Mouse (Mus musculus) G1E (cell line): ENCODE results near the gene Gm17428. TPM values are rescaled to one million over a fixed set of nuclear protein-coding genes. Genes with fewer than 3 reads are reported as not detected.
"Not testable (repeated sequence)": the region's sequence is repeated elsewhere in the genome, so short reads cannot be mapped to it uniquely, and the experiment has no call there.

Experiments used
- ATAC-seq: 2 replicates; pipeline ENCODE4 v1.8.0; 2016; ENCODE audit warnings: mild to moderate bottlenecking; ENCODE audit not compliant: insufficient number of reproducible peaks, poor library complexity, low FRiP score, severe bottlenecking; ENCODE audit errors: extremely low read depth
- DNase-seq: peaks from one replicate; pipeline ENCODE4 v3.0.0; 2012; ENCODE audit warnings: low spot score
- H3K27me3 ChIP-seq: 2 replicates; pipeline ENCODE4 v1.6.1; 2012; ENCODE audit warnings: mild to moderate bottlenecking, low read length, inconsistent platforms; ENCODE audit not compliant: insufficient read depth
- H3K36me3 ChIP-seq: replicated peaks from 2 replicates; pipeline ENCODE3; 2012; ENCODE audit warnings: mild to moderate bottlenecking, inconsistent platforms
- H3K4me1 ChIP-seq: 2 replicates; pipeline ENCODE4 v1.6.1; 2012; ENCODE audit warnings: low read depth, low read length, inconsistent platforms, mixed read lengths; ENCODE audit not compliant: insufficient read depth
- H3K4me3 ChIP-seq: 2 replicates; pipeline ENCODE4 v1.5.1; 2012; ENCODE audit warnings: low read depth, mild to moderate bottlenecking, inconsistent platforms, low read length, moderate library complexity, mixed read lengths
- H3K9me3 ChIP-seq: replicated peaks from 2 replicates; pipeline ENCODE4 v1.6.1; 2012; ENCODE audit warnings: inconsistent platforms
- CTCF ChIP-seq: IDR thresholded peaks from 2 replicates; pipeline ENCODE4 v1.5.1; 2012; ENCODE audit warnings: low read depth, low read length, inconsistent platforms, mixed read lengths
- GATA1 ChIP-seq: IDR thresholded peaks from 2 replicates; pipeline ENCODE4 v1.6.1; 2012; ENCODE audit warnings: borderline replicate concordance, low read length, inconsistent platforms, mixed read lengths
- GATA2 ChIP-seq: IDR thresholded peaks from 2 replicates; pipeline ENCODE4 v1.6.1; 2012; ENCODE audit warnings: low read depth, low read length, inconsistent platforms, borderline replicate concordance
- POLR2AphosphoS5 ChIP-seq: IDR thresholded peaks from 2 replicates; pipeline ENCODE4 v1.6.1; 2012; ENCODE audit warnings: low read depth, low read length, inconsistent platforms; ENCODE audit not compliant: insufficient replicate concordance
- TAL1 ChIP-seq: conservative IDR thresholded peaks from 2 replicates; pipeline ENCODE4 v1.6.1; 2012; ENCODE audit warnings: low read depth, low read length, inconsistent platforms, mixed read lengths
- polyA plus RNA-seq: library from polyadenylated mRNA; stranded (reverse); fragments of >175 nt; gene quantifications from 2 replicates; pipeline ENCODE4 v1.2.3, GENCODE M21; 2012
- total RNA-seq, 2 experiments: library from RNA; stranded (forward) in 1 of 2; stranded (reverse) in 1 of 2; fragments of 200-1000 nt in 1 of 2; fragments of >200 nt in 1 of 2; fragmentation: Nextera tagmentation in 1 of 2; gene quantifications; 2 replicates each; pipeline ENCODE4 v1.2.3; 2014 to 2017

Gene Gm17428
- total and polyA plus RNA-seq, 3 experiments = not detected

DNA sequence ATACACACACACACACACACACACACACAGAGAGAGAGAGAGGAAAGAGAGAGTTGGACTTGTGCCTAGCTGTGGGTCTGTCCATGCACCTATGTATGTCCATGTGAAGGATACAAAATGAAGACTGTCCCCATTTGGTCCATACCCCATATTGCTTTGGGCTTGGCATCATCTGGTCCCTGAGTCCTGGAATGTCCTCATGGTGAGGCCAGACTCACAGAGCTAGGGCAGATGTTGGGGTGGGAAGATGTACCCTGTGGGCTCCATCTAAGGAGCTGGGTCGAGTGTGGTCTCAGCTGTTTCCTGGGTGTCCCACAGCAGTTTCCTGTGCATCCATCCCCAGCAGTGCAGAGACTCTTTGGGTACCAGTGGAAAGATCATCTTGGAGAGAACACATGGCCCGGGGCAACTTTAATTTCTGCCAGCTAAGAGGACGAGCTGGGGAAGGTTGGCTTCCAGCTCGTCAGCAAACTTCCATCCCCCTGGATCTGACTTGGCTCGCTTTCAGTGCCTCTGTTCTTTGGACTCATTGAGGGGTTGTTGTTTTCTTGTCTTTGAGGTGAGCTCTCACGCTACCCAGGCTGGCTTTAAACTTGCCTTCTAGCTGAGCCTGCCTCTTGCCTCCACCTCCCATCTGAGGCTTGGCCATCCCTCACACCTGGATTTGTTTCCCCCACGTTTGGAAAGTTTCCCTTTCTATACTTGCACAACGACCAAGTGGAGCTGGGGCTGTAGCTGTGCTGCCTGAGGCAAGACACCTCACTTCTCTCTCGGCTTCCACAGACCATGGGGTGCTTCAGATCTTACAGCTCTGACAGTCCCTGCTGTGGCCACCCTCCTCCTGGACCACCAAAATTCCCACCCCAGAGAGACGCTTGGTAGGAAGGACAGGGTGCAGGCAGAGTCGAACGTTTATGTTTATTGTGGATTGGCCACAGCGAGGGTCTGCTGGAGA lies 35.4 kb upstream of the Gm17428 start:
- DNase-seq (no peak), ATAC-seq (no peak)
- Histone ChIP-seq H3K4me3 (no peak overlapping the region), H3K27me3 (peaks cover 27% of the 10 kb centered on the region; the same call in 1 of the 2 replicates), H3K36me3 (no peaks in the 10 kb centered on the region), H3K9me3 (no peaks in the 10 kb centered on the region), H3K4me1 (no peaks in the 10 kb centered on the region)
- no peak for TF ChIP-seq TAL1
- TF ChIP-seq POLR2AphosphoS5 = no peak
- TF ChIP-seq GATA1 = no peak
- TF ChIP-seq GATA2 = no peak
- TF ChIP-seq CTCF = no peak

DNA sequence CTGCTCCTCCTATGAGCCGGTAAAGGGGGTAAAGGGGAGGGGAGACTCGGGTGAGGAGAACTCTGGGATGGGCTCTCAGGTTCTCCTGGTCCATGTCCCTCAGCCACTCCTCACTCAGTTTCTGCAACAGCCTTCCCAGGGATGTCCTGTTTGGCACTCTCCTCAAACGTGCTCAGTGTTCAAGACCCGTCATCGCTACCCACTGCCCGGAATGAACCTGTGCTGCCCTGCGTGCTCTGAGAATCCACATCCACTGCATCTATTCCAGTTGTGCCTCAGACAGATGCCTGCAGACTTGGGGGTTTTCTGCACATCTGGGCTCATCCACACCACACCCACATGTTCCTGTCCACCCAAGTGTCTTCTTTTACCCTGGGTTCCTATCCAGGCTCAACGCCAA lies 34.3 kb upstream of the Gm17428 start:
- Histone ChIP-seq H3K4me3 (no peak overlapping the region), H3K36me3 (no peaks in the 10 kb centered on the region), H3K9me3 (no peaks in the 10 kb centered on the region), H3K4me1 (no peaks in the 10 kb centered on the region), H3K27me3 (peaks cover 22% of the 10 kb centered on the region; the same call in 1 of the 2 replicates)
- no peak for ATAC-seq
- TF ChIP-seq GATA2 (no peak), POLR2AphosphoS5 (no peak), TAL1 (no peak), CTCF (no peak), GATA1 (no peak)
- DNase-seq = no peak

DNA sequence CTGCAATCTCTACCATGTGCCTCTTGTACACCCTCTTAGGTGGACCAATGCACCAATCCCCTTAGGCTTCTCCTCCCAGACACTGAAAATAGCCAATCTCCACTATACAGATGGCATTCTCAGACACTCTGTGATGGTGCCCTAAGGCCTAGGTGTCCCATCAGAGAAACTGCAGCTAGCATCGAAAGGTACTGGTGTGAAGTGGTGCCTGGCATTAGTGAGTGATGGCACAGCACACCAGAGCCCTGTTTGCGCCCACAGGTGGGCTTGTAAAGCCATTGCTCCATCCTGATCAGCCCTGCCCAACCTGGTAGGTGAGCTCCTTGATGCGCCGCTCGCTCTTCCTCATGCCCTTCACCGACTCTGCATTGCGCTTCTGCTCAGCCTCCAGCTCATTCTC lies 32.8 kb upstream of the Gm17428 start:
- no peaks in the 10 kb centered on the region for H3K4me1 ChIP-seq
- no peak for TF ChIP-seq CTCF
- TF ChIP-seq TAL1 = no peak
- no peak for TF ChIP-seq POLR2AphosphoS5
- TF ChIP-seq GATA1 = no peak
- no peak for TF ChIP-seq GATA2
- H3K27me3 ChIP-seq = peaks cover 18% of the 10 kb centered on the region; the same call in 1 of the 2 replicates
- no peaks in the 10 kb centered on the region for H3K36me3 ChIP-seq
- H3K4me3 ChIP-seq = no peak overlapping the region
- no peaks in the 10 kb centered on the region for H3K9me3 ChIP-seq
- DNase-seq (no peak), ATAC-seq (no peak)

DNA sequence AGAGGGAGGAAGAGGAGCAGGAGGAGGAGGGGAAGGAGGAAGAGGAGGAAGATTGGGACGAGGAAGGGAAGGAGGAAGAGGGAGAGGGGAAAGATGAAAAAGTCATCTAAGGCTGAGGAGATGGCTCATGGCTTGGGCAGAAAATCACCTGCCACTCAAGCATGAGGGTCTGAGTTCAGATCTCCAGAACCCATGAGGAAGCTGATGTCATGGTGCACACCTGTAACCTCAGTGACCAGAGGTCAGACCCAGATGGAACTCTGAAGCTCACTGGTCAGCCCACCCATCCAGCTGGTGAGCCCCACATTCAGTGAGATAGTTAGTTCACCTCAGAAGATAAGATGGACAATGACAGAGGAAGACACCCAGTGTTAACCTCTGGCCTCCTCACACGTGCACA lies 31.8 kb upstream of the Gm17428 start:
- H3K36me3 ChIP-seq = no peaks in the 10 kb centered on the region
- peaks cover 16% of the 10 kb centered on the region; the same call in 1 of the 2 replicates for H3K27me3 ChIP-seq
- DNase-seq (no peak), ATAC-seq (no peak)
- no peaks in the 10 kb centered on the region for H3K9me3 ChIP-seq
- no peaks in the 10 kb centered on the region for H3K4me1 ChIP-seq
- TF ChIP-seq CTCF (no peak), POLR2AphosphoS5 (no peak), TAL1 (no peak), GATA1 (no peak), GATA2 (no peak)
- H3K4me3 ChIP-seq = no peak overlapping the region

DNA sequence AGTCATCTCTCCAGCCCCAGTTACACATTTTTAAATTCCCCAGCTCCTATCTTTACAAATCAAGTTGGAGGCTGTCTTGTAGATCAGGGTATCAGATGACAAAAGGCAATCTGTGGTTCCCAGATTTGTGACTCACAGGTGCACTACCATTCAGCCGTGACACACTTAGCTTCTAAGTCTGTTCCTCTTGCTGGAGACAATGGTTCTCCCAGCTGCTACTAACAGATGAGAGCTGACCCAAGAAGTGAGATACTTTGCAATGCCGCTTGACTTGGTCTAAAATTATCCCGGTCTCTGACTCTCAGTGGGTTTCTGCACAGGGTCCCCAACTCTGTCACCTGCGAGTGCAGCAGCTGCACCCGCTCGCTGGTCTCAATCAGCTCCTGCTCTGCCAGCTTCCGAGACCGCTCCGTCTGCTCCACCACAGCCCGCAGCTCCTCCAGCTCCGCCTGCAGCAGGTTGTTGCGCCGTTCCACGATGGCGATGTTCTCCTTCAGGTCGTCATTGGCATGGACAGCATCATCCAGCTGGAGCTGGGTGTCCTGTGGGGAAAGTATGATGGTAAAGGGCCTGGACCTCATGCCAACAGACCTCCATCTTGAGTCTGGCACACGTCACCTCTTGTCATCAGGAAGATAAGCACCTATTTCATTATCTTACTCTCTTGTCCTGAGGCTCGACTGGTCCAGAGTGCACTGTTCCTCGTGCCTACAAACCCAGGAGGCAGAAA lies 30.6 kb upstream of the Gm17428 start:
- Histone ChIP-seq H3K36me3 (no peaks in the 10 kb centered on the region), H3K9me3 (no peaks in the 10 kb centered on the region), H3K4me1 (no peaks in the 10 kb centered on the region), H3K4me3 (no peak overlapping the region), H3K27me3 (peaks cover 17% of the 10 kb centered on the region; the same call in 1 of the 2 replicates)
- TF ChIP-seq GATA1 (no peak), GATA2 (no peak), TAL1 (no peak), CTCF (no peak), POLR2AphosphoS5 (no peak)
- DNase-seq (no peak), ATAC-seq (no peak)

DNA sequence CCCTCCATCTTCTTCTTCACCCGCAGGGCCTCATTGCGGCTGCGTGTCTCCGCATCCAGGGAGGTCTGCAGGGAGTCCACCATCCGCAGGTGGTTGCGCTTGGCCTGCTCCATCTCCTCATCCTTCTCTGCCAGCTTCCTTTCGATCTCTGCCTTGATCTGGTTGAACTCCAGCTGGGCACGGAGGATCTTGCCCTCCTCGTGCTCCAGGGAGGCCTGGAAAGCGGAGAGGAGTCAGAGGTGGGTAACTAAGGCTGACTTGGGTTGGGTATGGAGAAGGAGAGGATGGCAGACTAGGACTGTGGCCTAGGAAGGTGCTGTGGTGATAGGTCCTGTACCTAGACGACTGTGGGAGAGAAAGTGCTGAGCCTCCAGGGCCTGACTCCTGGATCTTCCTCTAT lies 29.7 kb upstream of the Gm17428 start:
- H3K27me3 ChIP-seq = peaks cover 16% of the 10 kb centered on the region; the same call in 1 of the 2 replicates
- not testable (repeated sequence) for DNase-seq, H3K4me3 ChIP-seq, ATAC-seq, H3K36me3 ChIP-seq, H3K4me1 ChIP-seq, H3K9me3 ChIP-seq
